Mouse (Mus musculus) kidney, postnatal 0 days (tissue): Measurements from ENCODE around the gene Idnk. TPM values are rescaled to one million over a fixed set of nuclear protein-coding genes. Genes with fewer than 3 reads are reported as not detected.
A peak's percentile ranks its signal among the peaks of the same experiment; 100 is the strongest.

Experiments used
- ATAC-seq: fragments of 200-750 bp; cut with Nextera tagmentation; replicated peaks from 2 replicates; pipeline ENCODE4 v1.8.0; 2017; ENCODE audit warnings: low read depth, moderate number of reproducible peaks, moderate TSS enrichment, moderate library complexity; ENCODE audit not compliant: low FRiP score
- DNase-seq: peaks from one replicate; pipeline ENCODE4 v3.0.0-alpha.2; 2016; ENCODE audit warnings: low spot score
- H3K27ac ChIP-seq: fragments of 300-500 bp; sonication (generic); 2 replicates; pipeline ENCODE4 v1.5.1; 2014; ENCODE audit warnings: mild to moderate bottlenecking
- H3K27me3 ChIP-seq: fragments of 300-500 bp; sonication (generic); 2 replicates; pipeline ENCODE4 v1.6.1; 2014; ENCODE audit warnings: low read length, mixed read lengths; ENCODE audit not compliant: insufficient read depth
- H3K36me3 ChIP-seq: fragments of 300-500 bp; sonication (generic); 2 replicates; pipeline ENCODE4 v1.6.1; 2014; ENCODE audit warnings: low read length, mixed read lengths; ENCODE audit not compliant: insufficient read depth
- H3K4me1 ChIP-seq: fragments of 300-500 bp; sonication (generic); replicated peaks from 2 replicates; pipeline ENCODE4 v1.6.1; 2014; ENCODE audit warnings: antibody characterized with exemption, low read length, mixed read lengths; ENCODE audit not compliant: insufficient read depth
- H3K4me2 ChIP-seq: fragments of 300-500 bp; sonication (generic); 2 replicates; pipeline ENCODE4 v1.6.1; 2014; ENCODE audit warnings: mild to moderate bottlenecking, low read length, moderate library complexity, mixed read lengths
- H3K4me3 ChIP-seq: fragments of 300-500 bp; sonication (generic); replicated peaks from 2 replicates; pipeline ENCODE4 v1.5.1; 2014; ENCODE audit warnings: low read depth, low read length
- H3K9ac ChIP-seq: fragments of 300-500 bp; sonication (generic); 2 replicates; pipeline ENCODE4 v1.6.1; 2014; ENCODE audit warnings: low read depth, low read length
- H3K9me3 ChIP-seq: fragments of 300-500 bp; sonication (generic); replicated peaks from 2 replicates; pipeline ENCODE4 v1.6.1; 2016; ENCODE audit warnings: low read length, inconsistent platforms, mixed read lengths
- CTCF ChIP-seq: IDR thresholded peaks from 2 replicates; pipeline ENCODE4 v1.5.1; 2016; ENCODE audit warnings: antibody characterized with exemption, low read depth, mild to moderate bottlenecking, moderate library complexity
- WGBS: fragments of 180-500 bp; shearing (Covaris S2); extraction: QIAGEN DNeasy Blood & Tissue Kit; methylation state at CpG from one replicate; pipeline ENCODE4 v1.1.7; 2014; 5-methylcytosine and 5-hydroxymethylcytosine counted together
- polyA plus RNA-seq: library from polyadenylated mRNA; unstranded; fragments of >200 nt; fragmentation: Nextera tagmentation; extraction: Ambion mirVana; gene quantifications from 2 replicates; pipeline ENCODE4 v1.2.1, GENCODE M21; 2015

The Idnk gene
- polyA plus RNA-seq: 48.5 and 48.7 TPM in 2 replicates

- under 1% methylated on average over 30 of the region's 30 CpGs for WGBS
- H3K4me2 ChIP-seq: peak within 1 kb of the TSS; percentile 69
- H3K4me3 ChIP-seq: peak within 1 kb of the TSS; percentile 51
- H3K27me3 ChIP-seq: no peaks in the 10 kb centered on the region
- ATAC-seq (peak; percentile 83), DNase-seq (peak; percentile 90)
- H3K9me3 ChIP-seq: no peaks in the 10 kb centered on the region; the same call in 1 of the 2 replicates
- H3K36me3 ChIP-seq: peaks cover 8% of the 10 kb centered on the region
- peak within 1 kb of the TSS; percentile 68 for H3K27ac ChIP-seq
- peak within 1 kb of the TSS; percentile 41 for H3K9ac ChIP-seq
- peak; percentile 40; the same call in 1 of the 2 replicates for TF ChIP-seq CTCF
- H3K4me1 ChIP-seq: no peaks in the 10 kb centered on the region
Measured at GRCm38 (mm10) chr13:58157447-58158098, at the start of gene Idnk. Gene Idnk, plus strand, starts transcription at chr13:58157649.

GRCm38 (mm10) chr13:58111306-58111705 is 46.1 kb upstream of the Idnk start:
- WGBS: 89% methylated on average over 6 of the region's 6 CpGs
- Histone ChIP-seq H3K4me3 (0 out of 2 replicates have a peak overlapping the region, but pooled peaks have one; percentile 59), H3K36me3 (no peaks in the 10 kb centered on the region), H3K4me1 (peaks cover 13% of the 10 kb centered on the region; the same call in 1 of the 2 replicates), H3K9ac (no peak overlapping the region), H3K27me3 (no peaks in the 10 kb centered on the region), H3K9me3 (no peaks in the 10 kb centered on the region), H3K27ac (no peak overlapping the region), H3K4me2 (peak overlapping the region; percentile 93)
- DNase-seq (no peak), ATAC-seq (no peak)
- no peak for TF ChIP-seq CTCF

- Histone ChIP-seq H3K27ac (peak overlapping the region; percentile 69), H3K27me3 (no peaks in the 10 kb centered on the region), H3K4me1 (peaks cover 13% of the 10 kb centered on the region; the same call in 1 of the 2 replicates), H3K9me3 (no peaks in the 10 kb centered on the region), H3K9ac (peak overlapping the region; percentile 71), H3K36me3 (no peaks in the 10 kb centered on the region), H3K4me3 (peak overlapping the region; percentile 59), H3K4me2 (peak overlapping the region; percentile 93)
- WGBS: 51% methylated on average over 10 of the region's 10 CpGs
- no peak for ATAC-seq
- peak; percentile 11 for DNase-seq
- TF ChIP-seq CTCF: no peak
Measured at GRCm38 (mm10) chr13:58112191-58112590, 45.3 kb upstream of the Idnk start.

- Histone ChIP-seq H3K9ac (peak overlapping the region; percentile 71), H3K4me2 (peak overlapping the region; percentile 93), H3K9me3 (no peaks in the 10 kb centered on the region), H3K27ac (peak overlapping the region; percentile 69), H3K36me3 (no peaks in the 10 kb centered on the region), H3K27me3 (no peaks in the 10 kb centered on the region), H3K4me1 (peaks cover 13% of the 10 kb centered on the region; the same call in 1 of the 2 replicates), H3K4me3 (peak overlapping the region; percentile 59)
- no peak for TF ChIP-seq CTCF
- 11% methylated on average over 11 of the region's 11 CpGs for WGBS
- no peak for ATAC-seq
- peak; percentile 18 for DNase-seq
Measured at GRCm38 (mm10) chr13:58112601-58113041, 44.8 kb upstream of the Idnk start.

- H3K4me1 ChIP-seq: peaks cover 13% of the 10 kb centered on the region; the same call in 1 of the 2 replicates
- peak within 1 kb of the TSS; percentile 69 for H3K27ac ChIP-seq
- no peaks in the 10 kb centered on the region for H3K27me3 ChIP-seq
- ATAC-seq (peak; percentile 74), DNase-seq (peak; percentile 86)
- peak within 1 kb of the TSS; percentile 93 for H3K4me2 ChIP-seq
- peak; percentile 61 for TF ChIP-seq CTCF
- H3K9ac ChIP-seq: peak within 1 kb of the TSS; percentile 71
- no peaks in the 10 kb centered on the region for H3K36me3 ChIP-seq
- under 1% methylated on average over 35 of the region's 35 CpGs for WGBS
- H3K4me3 ChIP-seq: peak within 1 kb of the TSS; percentile 59
- H3K9me3 ChIP-seq: no peaks in the 10 kb centered on the region
Measured at GRCm38 (mm10) chr13:58113061-58113900, 44.2 kb upstream of the Idnk start, which contains the start of gene Klhl3. Gene Klhl3, minus strand, starts transcription at chr13:58113592.

GRCm38 (mm10) chr13:58115227-58115626 is 42.2 kb upstream of the Idnk start:
- WGBS: 25% methylated on average over 13 of the region's 13 CpGs
- H3K9ac ChIP-seq: no peak overlapping the region
- H3K36me3 ChIP-seq: no peaks in the 10 kb centered on the region
- H3K27me3 ChIP-seq: no peaks in the 10 kb centered on the region
- no peak for TF ChIP-seq CTCF
- no peaks in the 10 kb centered on the region for H3K9me3 ChIP-seq
- no peak overlapping the region for H3K27ac ChIP-seq
- ATAC-seq (no peak), DNase-seq (peak; percentile 71)
- H3K4me3 ChIP-seq: no peak overlapping the region
- no peak overlapping the region for H3K4me2 ChIP-seq
- H3K4me1 ChIP-seq: peaks cover 13% of the 10 kb centered on the region; the same call in 1 of the 2 replicates
